Mouse (Mus musculus): ENCODE results near the gene Tead1. TPM values are rescaled to one million over a fixed set of nuclear protein-coding genes. Genes with fewer than 3 reads are reported as not detected.

The Tead1 gene
- total RNA-seq (2021): 100 to 1,000 TPM; 103 to 120 TPM
- long read RNA-seq, experiment 1, partial matches to known transcripts: 0 of 4 reads
- long read RNA-seq, experiment 1, other reads (novel, unspliced or antisense): 1 of 4 reads
- long read RNA-seq, experiment 2, partial matches to known transcripts: 0 of 6 reads
- long read RNA-seq, experiment 2, other reads (novel, unspliced or antisense): 5 of 6 reads

DNA sequence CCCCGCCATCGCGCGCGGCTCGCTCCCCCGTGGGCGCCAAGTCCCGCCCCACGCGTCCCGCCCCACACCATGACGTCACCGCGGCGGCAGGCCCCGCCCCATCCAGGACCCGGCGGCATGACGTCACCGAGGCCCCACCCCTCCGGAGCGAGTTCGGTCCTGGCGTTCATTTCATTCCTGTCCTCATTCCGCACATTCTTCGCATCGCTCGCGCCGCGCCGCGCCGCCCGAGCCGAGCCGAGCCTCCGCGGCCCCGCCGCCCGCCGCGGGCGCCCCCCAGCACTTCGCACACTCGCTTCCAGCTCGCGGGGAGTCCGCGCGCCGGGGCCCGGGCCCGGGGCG lies at the start of gene Tead1:
TSS of gene Tead1 (plus strand) at position 148 of the 342 bp plus-strand sequence.
- peak; percentile 99 to 100 for DNase-seq (ENCODE audit: low spot score in 2 of 2)

DNA sequence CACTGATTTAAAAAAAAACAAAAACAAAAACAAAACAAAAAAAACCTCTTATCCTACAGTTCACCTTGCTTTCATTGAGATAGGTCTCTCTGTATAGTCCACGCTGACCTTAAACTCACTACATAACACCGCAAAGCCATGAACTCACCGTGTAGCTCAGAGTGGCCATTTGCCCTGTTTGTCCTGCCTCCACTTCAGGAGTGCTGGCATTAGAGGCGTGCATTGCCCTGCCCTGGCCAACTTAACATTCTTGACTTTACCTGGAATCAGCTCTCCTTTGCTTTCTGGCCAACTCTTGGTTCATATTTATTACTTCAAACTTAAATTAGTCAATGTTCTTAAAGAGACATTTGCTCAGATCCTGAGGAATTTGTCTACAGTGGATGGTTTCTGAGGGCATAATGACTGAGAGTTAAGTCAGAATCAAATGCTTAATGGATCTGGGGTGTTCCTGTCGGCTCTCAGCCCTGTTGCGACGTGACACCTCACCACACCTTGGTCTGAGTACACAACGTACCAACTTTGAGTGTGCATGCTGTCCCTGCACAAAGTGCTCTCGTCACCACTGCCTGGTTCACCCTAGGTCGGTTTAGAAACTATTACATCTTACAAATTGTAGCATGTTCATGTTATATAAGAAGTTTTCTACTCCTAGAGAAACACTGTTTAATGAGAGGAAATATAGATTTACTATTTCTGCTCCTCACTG lies 44.5 kb upstream of the Tead1 start:
- DNase-seq (ENCODE audit: low spot score in 2 of 2): no peak

DNA sequence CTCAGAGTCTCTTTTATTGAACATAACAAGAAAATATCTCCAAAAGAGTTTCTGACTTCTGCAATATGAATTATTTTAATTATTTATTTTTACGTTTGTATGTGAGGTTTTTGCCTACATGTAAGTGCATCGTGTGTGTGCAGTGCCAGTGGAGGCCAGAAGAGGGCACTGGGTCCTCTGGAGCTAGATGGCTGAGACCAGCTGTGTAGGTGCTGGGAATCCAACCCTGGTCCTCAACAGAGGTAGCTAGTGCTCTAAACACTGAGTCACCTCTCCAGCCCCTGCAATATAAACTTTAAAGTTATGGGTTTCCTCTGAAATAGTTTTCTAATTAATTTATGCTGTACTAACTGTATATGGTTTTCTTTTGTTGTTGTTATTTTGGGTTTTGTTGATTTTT lies 43.2 kb upstream of the Tead1 start:
- no peak for DNase-seq (ENCODE audit: low spot score in 2 of 2)

DNA sequence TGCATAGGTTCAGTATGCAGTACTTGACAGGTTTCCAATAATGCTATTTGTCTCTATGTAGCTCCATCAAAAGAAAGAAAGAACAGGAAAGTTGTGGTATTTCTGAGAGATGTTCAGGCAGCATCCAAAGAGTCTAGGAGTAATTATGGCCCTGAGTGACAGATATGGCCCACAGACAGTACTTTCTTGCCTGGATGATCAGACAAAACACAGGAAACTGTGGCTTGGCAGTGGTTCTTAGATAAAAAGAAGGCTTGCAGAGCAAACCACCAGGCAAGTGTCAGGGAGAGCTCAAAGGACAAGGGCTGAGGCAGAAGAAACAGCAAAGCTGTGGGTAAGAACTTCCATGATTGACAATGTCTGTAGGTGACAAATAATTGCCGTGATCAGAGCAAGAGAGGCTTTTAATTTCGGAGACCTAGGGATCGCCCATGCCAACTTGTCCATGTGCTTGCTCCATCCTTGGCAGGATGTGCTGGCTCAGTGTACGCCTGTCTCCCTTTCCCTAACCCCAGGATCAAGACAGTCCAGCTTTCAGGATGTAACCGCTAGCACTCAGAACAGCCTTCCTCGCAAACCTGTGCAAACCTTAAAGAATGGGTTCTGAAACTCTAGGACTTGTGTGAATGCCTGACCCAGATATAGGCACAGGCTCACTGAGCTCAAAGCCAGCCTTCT lies 35.1 kb upstream of the Tead1 start:
- no peak for DNase-seq (ENCODE audit: low spot score in 2 of 2)

DNA sequence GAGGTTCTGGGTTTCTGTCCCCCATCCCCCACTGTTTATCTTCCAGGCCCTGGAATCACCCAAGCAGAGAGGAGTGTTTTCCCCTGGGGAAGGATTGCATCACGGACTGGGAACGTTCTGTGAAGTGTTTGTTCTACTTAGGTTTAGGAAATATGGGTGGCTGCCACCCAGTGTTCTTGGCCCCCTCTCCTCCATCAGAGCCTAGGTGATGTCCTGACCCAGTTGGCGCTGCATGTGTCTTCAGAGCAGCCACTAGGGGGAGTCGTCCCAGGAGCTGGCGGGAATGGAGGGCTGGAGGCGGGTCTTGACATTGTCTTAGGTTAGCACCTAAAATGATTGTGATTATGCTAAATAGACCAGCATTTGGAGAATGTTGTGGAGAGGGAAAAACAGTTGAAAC lies 34.4 kb upstream of the Tead1 start:
- DNase-seq (ENCODE audit: low spot score in 2 of 2): peak in 1 of 2 experiments; percentile 49

DNA sequence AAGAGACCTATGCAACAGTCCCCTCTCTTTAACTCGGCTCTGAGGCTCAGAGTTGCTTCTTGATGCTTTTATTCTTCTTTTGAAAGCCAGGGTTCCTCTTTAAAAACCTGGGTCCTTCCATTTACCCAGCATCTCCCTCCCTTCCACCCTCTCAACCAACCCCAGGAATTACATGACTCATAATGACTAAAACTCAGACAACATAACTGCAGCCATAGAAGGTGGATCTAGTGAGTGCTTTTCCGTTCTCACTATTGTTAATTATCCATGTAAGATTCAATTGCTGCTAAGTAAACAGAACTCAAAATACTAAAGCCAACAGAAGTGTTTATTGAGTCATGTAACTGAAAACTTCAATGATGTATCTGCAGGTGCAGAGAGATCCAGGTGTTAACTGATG lies 33.4 kb upstream of the Tead1 start:
- no peak for DNase-seq (ENCODE audit: low spot score in 2 of 2)

DNA sequence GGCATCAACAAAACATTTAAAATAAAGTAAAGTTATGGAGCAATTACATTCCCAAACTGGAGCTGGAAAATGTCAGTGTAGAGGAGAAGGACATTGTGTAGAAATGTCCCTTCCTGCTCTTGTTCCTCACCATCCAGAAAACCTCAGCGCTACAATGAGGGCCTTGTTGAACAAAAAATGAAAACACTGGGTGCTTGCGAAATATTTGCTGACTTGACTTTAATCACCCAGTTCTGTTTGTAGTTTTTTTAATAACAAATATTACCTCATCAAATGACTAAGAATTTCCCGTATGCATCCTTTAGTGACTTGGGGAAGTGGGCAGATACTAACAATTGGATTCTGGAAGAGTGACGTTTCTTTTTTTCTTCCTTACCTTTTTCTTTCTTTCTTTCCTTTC lies 31.7 kb upstream of the Tead1 start:
- DNase-seq (ENCODE audit: low spot score in 2 of 2): no peak

DNA sequence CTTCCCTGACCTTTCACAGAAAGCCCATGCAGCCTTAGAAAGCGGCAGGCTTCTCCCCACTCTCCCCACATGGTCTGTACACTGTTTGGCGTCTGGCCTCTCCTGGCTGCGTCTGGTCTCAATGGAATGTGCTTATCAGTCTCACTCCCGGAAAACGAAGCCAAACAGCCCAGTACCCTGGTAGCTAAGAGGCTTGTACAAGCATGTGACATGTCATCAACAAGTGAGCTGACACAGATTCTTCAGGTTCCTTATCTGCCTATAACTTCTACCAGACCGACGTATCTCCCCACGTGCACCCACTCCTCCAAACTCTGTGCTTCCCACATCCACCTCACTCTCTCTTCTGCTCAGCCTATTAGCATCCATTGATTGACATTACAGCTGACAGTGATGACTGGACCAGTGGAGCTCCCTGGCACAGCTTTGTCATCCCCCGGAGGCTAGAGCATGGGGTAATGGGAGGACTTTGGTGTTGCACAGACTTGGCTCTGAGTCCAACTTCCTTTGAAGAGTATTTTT lies 22.9 kb upstream of the Tead1 start:
- DNase-seq (ENCODE audit: low spot score in 2 of 2): peak in 1 of 2 experiments; percentile 40

DNA sequence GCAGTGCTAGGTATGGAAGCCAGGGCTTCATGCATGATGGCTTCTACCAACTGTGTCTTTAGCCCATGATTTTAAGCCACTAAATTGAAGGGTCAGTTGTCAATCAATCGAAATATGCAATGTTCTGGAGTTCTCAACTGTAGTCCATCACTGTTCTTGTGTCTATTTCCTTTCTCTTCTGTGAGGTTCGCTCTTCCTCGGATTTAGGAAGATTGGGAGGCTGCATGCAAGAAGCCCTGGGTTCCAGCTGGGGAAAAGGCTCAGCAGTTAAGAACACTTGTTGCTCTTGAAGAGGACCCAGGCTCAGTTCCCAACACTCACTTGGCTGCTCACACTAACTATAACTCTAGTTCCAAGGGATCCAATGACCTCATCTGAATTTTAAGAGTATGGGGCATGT lies 20.2 kb upstream of the Tead1 start:
- no peak for DNase-seq (ENCODE audit: low spot score in 2 of 2)

DNA sequence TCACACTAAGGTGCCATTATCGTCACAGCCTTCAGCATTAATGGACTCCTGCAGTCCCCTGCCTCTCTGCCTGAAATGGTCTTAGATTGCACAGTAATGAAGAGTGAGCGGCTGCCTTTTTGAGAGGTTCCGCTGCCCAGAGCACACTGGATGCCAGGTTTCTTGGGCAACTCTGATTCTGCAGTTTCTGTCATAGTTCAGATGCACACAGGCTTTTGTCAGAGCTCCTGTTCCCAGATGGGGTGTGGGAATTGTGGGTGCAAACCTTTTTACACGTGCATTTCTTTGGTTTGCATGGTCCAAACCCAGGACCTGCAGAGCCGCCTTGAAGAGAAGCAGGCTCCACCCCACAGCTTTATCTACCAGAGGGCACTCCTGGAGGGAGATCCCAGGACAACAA lies 19.3 kb upstream of the Tead1 start:
- no peak for DNase-seq (ENCODE audit: low spot score in 2 of 2)

DNA sequence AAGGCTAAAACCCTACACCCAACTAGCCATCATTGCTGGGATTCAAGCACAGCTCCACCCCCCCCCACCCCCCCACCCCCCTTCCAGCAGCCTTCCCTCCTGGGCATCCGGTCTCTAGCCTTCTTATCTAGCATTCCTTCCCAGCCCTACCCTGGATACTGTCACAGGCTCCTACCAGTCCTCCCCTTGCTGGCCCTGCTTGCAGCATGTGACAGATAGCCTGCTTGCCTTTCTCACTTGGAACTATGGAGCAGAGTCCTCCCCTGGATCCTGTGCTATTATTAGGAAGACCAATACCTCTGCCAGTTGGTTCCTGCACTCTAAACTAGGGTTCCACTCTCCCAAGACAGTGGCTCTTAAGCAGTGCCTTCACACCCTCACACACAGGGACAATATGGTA lies 18.8 kb upstream of the Tead1 start:
- no peak for DNase-seq (ENCODE audit: low spot score in 2 of 2)

DNA sequence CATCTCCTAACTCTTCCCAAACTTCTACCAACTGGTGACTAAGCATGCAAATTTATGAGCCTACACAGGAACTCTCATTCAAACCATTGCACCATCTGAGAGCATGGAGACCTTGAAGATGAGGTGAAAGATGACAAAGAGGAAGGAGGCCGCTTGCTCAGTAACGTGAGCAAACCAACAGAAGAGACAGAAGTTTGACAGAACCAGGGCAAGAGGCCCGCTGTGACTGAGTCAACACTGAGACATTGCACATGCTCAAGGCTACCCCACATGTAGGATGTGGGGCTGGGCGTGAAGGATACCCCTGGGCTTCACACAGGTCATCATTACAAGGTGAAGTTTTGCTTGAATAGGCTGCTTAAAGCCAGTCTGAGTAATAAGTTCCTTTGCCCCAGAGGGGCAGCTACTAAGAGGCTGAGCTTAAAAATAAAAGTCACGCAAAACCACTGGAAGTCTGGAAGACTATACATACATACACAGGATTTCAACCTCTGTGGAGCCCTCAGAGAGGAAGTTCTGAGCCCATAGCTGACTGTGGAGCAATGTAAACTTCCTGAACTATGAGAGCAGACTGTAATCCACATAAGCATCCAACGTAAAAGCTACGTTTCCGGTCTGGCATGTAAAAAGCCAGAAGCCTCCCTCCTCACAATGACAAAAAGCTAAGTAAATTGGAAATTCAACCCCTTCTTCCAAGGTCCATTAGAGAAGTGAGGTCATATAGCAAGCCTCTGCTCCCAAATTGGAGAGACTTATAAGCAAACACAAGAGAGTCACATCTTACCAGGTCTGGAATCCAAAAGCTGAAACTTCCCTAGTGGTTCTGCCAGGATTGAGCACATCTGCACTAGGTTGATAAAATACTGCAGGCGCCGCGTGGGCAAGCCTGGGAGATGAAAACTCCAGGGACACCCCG lies 16.5 kb upstream of the Tead1 start:
- DNase-seq (ENCODE audit: low spot score in 2 of 2): peak in 1 of 2 experiments; percentile 44

DNA sequence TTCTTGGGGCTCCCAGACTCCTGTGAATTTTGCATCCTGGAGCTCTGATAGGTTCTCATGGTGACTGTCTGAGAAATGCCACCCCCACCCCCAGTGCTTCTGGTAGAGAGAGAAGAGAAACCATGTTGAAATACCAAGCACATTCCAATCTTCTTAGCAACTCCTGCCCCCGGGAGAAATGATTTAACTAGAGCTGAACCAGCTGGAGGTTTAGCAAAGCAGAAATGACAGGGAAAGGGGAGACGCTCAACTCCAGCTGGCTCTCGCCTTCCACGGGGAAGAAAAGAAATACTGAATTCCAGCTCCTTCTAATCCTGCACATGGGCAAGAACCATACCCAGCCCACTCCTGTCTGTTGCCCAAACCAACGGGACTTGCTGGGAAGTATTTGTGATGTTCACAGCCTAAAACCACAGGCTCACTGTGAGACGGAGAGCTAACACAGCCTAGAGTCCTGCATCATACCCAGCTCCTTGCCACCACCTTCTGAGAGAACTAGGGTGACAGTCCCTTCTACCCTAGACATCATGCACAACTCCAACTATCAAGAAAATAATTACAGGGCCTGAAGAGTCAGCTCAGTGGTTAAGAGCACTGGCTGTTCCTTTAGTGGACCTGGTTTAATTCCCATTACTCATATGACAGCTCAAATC lies 15.7 kb upstream of the Tead1 start:
- peak in 1 of 2 experiments; percentile 10 for DNase-seq (ENCODE audit: low spot score in 2 of 2)

DNA sequence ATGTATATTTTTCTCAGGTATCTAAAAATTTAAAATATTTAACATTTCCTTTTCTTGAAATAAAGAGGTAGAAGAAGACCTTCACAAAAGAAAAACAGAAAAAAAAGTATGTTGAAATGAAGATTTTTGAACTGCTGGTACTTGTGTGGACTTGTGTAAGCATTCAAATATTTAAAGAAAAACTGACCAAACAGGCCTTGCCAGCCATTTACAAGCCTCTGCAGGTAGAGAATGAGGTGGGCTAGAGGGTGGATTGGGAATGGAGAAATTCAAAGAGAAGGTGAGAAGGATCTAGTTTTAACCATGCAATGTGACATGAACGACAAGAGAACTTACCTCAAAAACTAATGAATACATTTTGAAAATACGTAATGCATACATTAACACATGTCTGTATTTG lies 9.1 kb upstream of the Tead1 start:
- DNase-seq (ENCODE audit: low spot score in 2 of 2): no peak

DNA sequence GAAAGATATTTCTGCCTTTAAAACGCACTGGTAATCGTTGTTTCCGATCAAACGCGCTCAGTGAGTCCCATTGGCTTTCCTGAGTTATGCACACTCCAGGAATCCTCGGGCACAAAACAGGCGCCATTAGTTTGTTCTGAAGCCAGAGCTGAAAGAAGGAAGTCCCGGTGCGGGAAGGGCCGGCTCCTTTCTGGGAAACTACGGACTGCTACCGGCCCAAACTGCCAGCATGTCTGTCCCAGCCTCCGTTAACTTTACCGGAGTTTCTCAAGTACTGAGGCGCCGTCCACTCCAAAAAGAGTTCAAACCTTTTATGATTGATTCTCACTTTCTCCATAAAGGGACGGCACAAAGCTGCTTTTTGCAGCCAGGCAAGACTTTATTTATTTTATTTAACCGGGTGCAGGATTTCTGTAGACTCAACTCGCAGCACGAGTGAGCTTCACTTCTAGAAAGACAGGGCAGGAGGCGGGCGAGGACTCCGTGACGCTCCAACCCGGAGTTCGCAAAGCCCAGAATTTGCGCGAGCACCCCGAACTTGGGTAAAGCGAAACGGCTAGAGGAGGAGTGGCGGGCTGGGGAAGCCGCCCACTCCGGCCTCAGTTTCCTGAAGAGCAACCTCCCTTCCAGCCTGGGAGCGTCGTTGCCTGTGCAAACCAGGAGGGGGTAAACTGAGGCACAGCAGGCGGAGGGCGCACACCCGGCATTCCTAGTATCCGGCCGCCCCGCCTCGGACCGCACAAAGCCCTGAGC lies 524 bp upstream of the Tead1 start:
- DNase-seq (ENCODE audit: low spot score in 2 of 2): peak; percentile 42 to 60

DNA sequence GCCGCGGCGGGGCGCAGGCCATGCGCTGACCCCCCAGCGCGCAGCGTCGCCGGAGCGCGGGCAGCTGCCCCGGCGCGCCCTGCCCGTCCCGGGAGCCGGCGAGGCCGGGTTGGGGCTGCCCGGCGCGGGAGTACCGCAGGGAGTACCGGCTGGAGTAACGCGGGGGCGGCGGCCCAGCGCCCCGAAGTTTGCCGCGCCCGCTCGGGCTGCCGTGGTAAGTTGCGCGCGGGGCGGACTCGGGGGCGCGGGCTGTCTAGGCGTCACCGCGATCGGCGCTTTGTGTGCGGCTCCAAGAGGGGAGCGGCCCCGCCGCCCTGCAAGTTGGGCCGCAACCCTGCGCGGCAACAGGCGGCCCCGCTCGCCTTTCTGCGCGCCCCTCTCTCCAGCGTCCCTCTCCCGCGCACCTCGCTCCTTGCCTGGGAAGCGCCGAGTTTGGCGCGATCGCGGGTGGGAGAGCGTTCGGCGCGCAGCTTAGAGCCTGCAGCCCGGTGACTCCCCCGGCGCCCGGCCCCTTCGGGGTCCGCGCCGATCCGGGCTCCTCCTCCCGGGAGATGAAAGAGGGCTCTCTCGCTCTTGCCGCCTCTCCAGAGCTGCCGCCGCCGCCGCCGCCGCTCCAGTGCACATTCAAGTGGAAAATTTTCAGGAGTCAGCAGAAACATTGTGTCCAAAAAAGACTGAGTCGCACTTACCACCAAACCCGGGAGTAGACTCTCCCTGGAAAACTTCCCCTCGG lies 561 bp downstream of the Tead1 start:
- peak; percentile 65 to 71 for DNase-seq (ENCODE audit: low spot score in 2 of 2)

DNA sequence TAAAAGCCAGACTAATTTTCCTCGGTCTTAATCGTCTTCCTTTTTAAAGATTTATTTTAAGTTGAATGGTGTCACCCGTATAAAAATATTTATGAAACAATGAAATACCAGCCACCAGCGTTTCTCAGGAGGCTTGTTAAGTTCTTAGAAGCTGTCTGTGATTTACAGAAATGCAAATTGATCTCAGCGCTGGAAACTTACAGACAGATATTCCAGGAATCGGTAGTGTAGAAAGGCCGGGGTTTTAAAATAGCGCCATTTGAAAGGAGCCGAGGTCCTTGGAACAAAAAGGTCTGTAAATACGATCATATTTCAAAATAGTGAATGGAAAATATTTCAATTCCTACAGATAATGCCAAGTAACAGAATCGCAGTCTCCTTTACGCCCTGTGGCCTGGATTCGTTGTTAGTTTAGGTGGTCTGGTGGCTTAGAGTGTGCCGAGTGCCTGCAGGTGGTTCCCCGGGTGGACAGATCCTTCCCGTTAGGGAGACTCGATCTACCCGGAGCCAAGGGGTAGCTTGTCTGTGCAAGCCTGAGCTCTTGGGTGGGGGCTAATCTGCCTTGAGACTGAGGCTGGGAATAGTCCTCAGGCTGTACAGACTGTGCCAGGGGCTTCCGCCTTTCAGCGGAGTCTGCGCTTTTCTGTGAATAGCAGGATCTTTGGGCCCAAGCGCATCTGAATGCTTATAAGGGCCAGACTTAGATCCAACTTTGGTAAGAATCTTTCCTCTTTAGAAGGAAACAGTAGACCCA lies 1.6 kb downstream of the Tead1 start:
- DNase-seq (ENCODE audit: low spot score in 2 of 2): peak in 1 of 2 experiments; percentile 59

Data from adrenal gland, adult 18-20 months (tissue).